Mouse (Mus musculus): ENCODE results near the gene Lca5l. TPM values are rescaled to one million over a fixed set of nuclear protein-coding genes. Genes with fewer than 3 reads are reported as not detected.

Lca5l gene
- total RNA-seq, 4 experiments from 2014 or later: 2.0 to 5.5 (median 2.9) TPM

DNA sequence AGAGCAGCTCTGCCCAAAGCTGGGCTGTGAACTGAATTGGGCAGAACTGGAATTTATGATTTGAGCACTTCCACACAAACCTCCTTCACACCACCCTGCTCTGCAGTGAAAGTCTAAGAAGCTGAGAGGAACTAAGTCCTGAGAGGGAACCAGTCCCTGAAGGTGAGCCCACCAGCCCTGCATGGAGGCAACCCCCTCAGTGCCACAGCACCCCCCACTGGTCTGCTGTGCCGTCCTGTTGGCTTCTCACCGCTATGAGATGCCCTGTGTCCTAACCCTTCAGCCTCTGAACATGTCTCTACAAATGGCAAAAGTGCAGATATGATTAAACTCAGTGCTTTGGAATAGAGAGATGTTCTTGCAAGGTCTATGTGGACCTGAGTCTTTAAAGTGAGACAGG is 79.3 kb downstream of the Lca5l start:
- no peak for DNase-seq

DNA sequence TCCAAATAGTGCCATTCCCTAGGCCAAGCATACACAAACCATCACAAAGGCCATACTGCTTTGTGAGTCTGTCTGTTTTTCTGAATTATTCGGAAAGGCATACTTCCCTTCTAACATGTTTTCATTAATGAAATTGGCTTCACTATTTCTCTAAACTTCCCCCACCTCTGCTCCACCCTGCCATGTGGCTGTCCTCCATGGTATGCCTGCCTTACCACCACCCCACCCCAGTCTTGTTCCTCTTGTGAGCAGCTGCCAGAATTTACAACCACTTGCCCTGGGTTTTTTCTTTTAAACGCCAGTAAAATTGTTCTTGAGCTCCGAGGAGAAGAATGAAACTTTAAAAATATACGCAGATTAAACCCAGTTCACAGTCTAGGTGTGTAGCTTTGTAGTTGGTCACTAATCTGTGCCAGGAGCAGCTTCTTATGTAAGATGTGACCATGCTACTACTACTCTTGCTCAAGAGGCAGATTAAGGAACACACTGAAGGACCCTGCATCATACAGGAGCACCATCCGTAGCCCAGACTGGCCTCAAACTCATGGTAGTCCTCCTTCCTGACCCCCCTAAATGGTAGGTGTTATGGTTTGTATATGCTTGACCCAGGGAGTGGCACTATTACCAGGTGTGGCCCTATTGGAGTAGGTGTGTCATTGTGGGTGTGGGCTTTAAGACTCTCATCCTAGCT is 81.3 kb downstream of the Lca5l start:
- DNase-seq: no peak

DNA sequence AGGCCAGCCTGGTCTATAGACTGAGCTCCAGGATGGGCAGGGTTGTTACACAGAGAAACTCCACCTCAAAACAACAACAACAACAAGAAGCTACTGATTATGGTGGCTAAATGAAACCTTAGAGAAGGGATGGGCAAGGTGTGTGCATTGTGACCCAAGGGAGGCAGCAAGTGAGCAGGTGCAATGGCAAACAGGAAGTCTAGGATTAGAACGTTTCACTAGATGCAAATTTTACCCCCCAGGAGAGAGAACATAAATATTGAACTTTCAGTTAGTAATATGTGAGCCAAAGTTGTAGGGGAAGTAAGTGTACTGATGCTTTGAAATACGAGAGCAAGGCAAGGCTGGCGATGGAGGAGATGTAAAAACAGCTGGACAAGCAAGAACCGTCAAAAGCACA is 82.4 kb downstream of the Lca5l start:
- DNase-seq: no peak

Other genes with a start within 250 kb of the Lca5l start
- 10 to 100 TPM; 26.9 to 39.3 (median 33.3) TPM for gene Psmg1, start 201.3 kb downstream of the Lca5l start, total RNA-seq (2022)
- gene Brwd1, start 109.7 kb downstream of the Lca5l start, total RNA-seq (2022): 100 to 1,000 TPM in 2 of 4 experiments, 10 to 100 TPM in 2; 73.1 to 126 (median 88.6) TPM
- gene Hmgn1, start 64.5 kb downstream of the Lca5l start, total RNA-seq (2022): 100 to 1,000 TPM; 154 to 239 (median 191) TPM
- 10 to 100 TPM; 38.4 to 50.7 (median 45.8) TPM for gene Wrb, start 46.9 kb downstream of the Lca5l start, total RNA-seq (2022)
- 10 to 100 TPM; 17.2 to 37.2 (median 31.4) TPM for gene Sh3bgr, start 8.2 kb upstream of the Lca5l start, total RNA-seq (2022)
- gene B3galt5, start 43.5 kb upstream of the Lca5l start, total RNA-seq (2022): under 1 TPM; 0.40 to 0.55 (median 0.51) TPM